Mouse (Mus musculus) heart, embryonic 12.5 days (tissue): ENCODE data around the gene Eya4. TPM values are rescaled to one million over a fixed set of nuclear protein-coding genes. Genes with fewer than 3 reads are reported as not detected.

Experiments used
- ATAC-seq: fragments of 200-750 bp; cut with Nextera tagmentation; 2 replicates; pipeline ENCODE4 v1.8.0; 2017; ENCODE audit warnings: moderate TSS enrichment, moderate library complexity; ENCODE audit not compliant: insufficient number of reproducible peaks, low FRiP score
- H3K27ac ChIP-seq: fragments of 300-500 bp; sonication (generic); 2 replicates; pipeline ENCODE4 v1.5.1; 2016; ENCODE audit warnings: mild to moderate bottlenecking, moderate library complexity; ENCODE audit not compliant: poor library complexity, severe bottlenecking
- H3K27me3 ChIP-seq: fragments of 300-500 bp; sonication (generic); replicated peaks from 2 replicates; pipeline ENCODE4 v1.6.1; 2016; ENCODE audit warnings: mild to moderate bottlenecking, moderate library complexity
- H3K36me3 ChIP-seq: fragments of 300-500 bp; sonication (generic); 2 replicates; pipeline ENCODE4 v1.6.1; 2016; ENCODE audit warnings: mild to moderate bottlenecking, moderate library complexity
- H3K4me1 ChIP-seq: fragments of 300-500 bp; sonication (generic); replicated peaks from 2 replicates; pipeline ENCODE4 v1.6.1; 2016; ENCODE audit warnings: mild to moderate bottlenecking
- H3K4me2 ChIP-seq: fragments of 300-500 bp; sonication (generic); 2 replicates; pipeline ENCODE4 v1.6.1; 2016; ENCODE audit warnings: mild to moderate bottlenecking, moderate library complexity
- H3K4me3 ChIP-seq: fragments of 300-500 bp; sonication (generic); 2 replicates; pipeline ENCODE4 v1.5.1; 2016; ENCODE audit warnings: mild to moderate bottlenecking
- H3K9ac ChIP-seq: fragments of 300-500 bp; sonication (generic); 2 replicates; pipeline ENCODE4 v1.6.1; 2016; ENCODE audit warnings: mild to moderate bottlenecking, moderate library complexity
- H3K9me3 ChIP-seq: fragments of 300-500 bp; sonication (generic); replicated peaks from 2 replicates; pipeline ENCODE4 v1.6.1; 2016; ENCODE audit warnings: mild to moderate bottlenecking, moderate library complexity
- WGBS: fragments of 180-500 bp; shearing (Covaris S2); methylation state at CpG from one replicate; pipeline ENCODE4 v1.1.7; 2016; 5-methylcytosine and 5-hydroxymethylcytosine counted together
- polyA plus RNA-seq: library from polyadenylated mRNA; unstranded; fragments of >200 nt; fragmentation: Nextera tagmentation; extraction: Ambion mirVana; gene quantifications from 2 replicates; pipeline ENCODE4 v1.2.1, GENCODE M21; 2016

Gene Eya4
- polyA plus RNA-seq, 1 experiment from 2014 or later = 0.97 TPM

- no peak overlapping the region for H3K4me3 ChIP-seq
- no peak overlapping the region for H3K9ac ChIP-seq
- H3K9me3 ChIP-seq = no peaks in the 10 kb centered on the region
- H3K4me2 ChIP-seq = no peak overlapping the region
- no peaks in the 10 kb centered on the region for H3K27me3 ChIP-seq
- H3K27ac ChIP-seq = no peak overlapping the region
- H3K4me1 ChIP-seq = no peaks in the 10 kb centered on the region
- H3K36me3 ChIP-seq = no peaks in the 10 kb centered on the region
- no peak for ATAC-seq
- 75% methylated on average over 6 of the region's 6 CpGs for WGBS
Measured at GRCm38 (mm10) chr10:23185391-23185790, 165.2 kb downstream of the Eya4 start.

- no peak for ATAC-seq
- H3K4me1 ChIP-seq = no peaks in the 10 kb centered on the region
- H3K9ac ChIP-seq = no peak overlapping the region
- no peaks in the 10 kb centered on the region for H3K9me3 ChIP-seq
- H3K4me2 ChIP-seq = no peak overlapping the region
- no peak overlapping the region for H3K27ac ChIP-seq
- 74% methylated on average over 11 of the region's 11 CpGs for WGBS
- no peaks in the 10 kb centered on the region for H3K36me3 ChIP-seq
- H3K27me3 ChIP-seq = no peaks in the 10 kb centered on the region
- H3K4me3 ChIP-seq = no peak overlapping the region
Measured at GRCm38 (mm10) chr10:23181572-23182493, 168.8 kb downstream of the Eya4 start.

- Histone ChIP-seq H3K9ac (no peak overlapping the region), H3K4me1 (no peaks in the 10 kb centered on the region), H3K36me3 (no peaks in the 10 kb centered on the region), H3K27me3 (no peaks in the 10 kb centered on the region), H3K27ac (no peak overlapping the region), H3K4me2 (no peak overlapping the region), H3K9me3 (no peaks in the 10 kb centered on the region), H3K4me3 (no peak overlapping the region)
- no peak for ATAC-seq
- WGBS = 73% methylated on average over 6 of the region's 6 CpGs
Measured at GRCm38 (mm10) chr10:23179285-23179684, 171.3 kb downstream of the Eya4 start.

GRCm38 (mm10) chr10:23177347-23178046 lies 173.1 kb downstream of the Eya4 start:
- H3K4me1 ChIP-seq = no peaks in the 10 kb centered on the region
- H3K27me3 ChIP-seq = no peaks in the 10 kb centered on the region
- no peak overlapping the region for H3K4me2 ChIP-seq
- H3K27ac ChIP-seq = no peak overlapping the region
- no peaks in the 10 kb centered on the region for H3K36me3 ChIP-seq
- no peak for ATAC-seq
- WGBS = 73% methylated on average over 5 of the region's 5 CpGs
- H3K4me3 ChIP-seq = no peak overlapping the region
- no peak overlapping the region for H3K9ac ChIP-seq
- H3K9me3 ChIP-seq = no peaks in the 10 kb centered on the region

GRCm38 (mm10) chr10:23176666-23177346 lies 173.8 kb downstream of the Eya4 start:
- Histone ChIP-seq H3K9me3 (no peaks in the 10 kb centered on the region), H3K27ac (no peak overlapping the region), H3K4me2 (no peak overlapping the region), H3K9ac (no peak overlapping the region), H3K36me3 (no peaks in the 10 kb centered on the region), H3K4me1 (no peaks in the 10 kb centered on the region), H3K27me3 (no peaks in the 10 kb centered on the region), H3K4me3 (no peak overlapping the region)
- 57% methylated on average over 8 of the region's 8 CpGs for WGBS
- ATAC-seq = no peak

GRCm38 (mm10) chr10:23171541-23171940 lies 179.0 kb downstream of the Eya4 start:
- Histone ChIP-seq H3K4me3 (no peak overlapping the region), H3K9me3 (no peaks in the 10 kb centered on the region), H3K4me2 (no peak overlapping the region), H3K9ac (no peak overlapping the region), H3K36me3 (no peaks in the 10 kb centered on the region), H3K27me3 (no peaks in the 10 kb centered on the region), H3K27ac (no peak overlapping the region), H3K4me1 (no peaks in the 10 kb centered on the region)
- no peak for ATAC-seq
- 69% methylated on average over 7 of the region's 7 CpGs for WGBS

- WGBS = 77% methylated on average over 7 of the region's 7 CpGs
- Histone ChIP-seq H3K9me3 (no peaks in the 10 kb centered on the region), H3K27ac (no peak overlapping the region), H3K4me1 (no peaks in the 10 kb centered on the region), H3K9ac (no peak overlapping the region), H3K27me3 (no peaks in the 10 kb centered on the region), H3K36me3 (no peaks in the 10 kb centered on the region), H3K4me2 (no peak overlapping the region), H3K4me3 (no peak overlapping the region)
- ATAC-seq = no peak
Measured at GRCm38 (mm10) chr10:23165089-23165642, 185.4 kb downstream of the Eya4 start.

- no peak overlapping the region for H3K27ac ChIP-seq
- peaks cover 5% of the 10 kb centered on the region for H3K4me1 ChIP-seq
- 72% methylated on average over 10 of the region's 10 CpGs for WGBS
- no peaks in the 10 kb centered on the region for H3K27me3 ChIP-seq
- ATAC-seq = no peak
- no peaks in the 10 kb centered on the region for H3K36me3 ChIP-seq
- H3K9ac ChIP-seq = no peak overlapping the region
- H3K9me3 ChIP-seq = no peaks in the 10 kb centered on the region
- H3K4me2 ChIP-seq = no peak overlapping the region
- no peak overlapping the region for H3K4me3 ChIP-seq
Measured at GRCm38 (mm10) chr10:23159844-23160243, 190.7 kb downstream of the Eya4 start.

- whole genome bisulfite sequencing = 70% methylated on average over 11 of the region's 11 CpGs
- no peak overlapping the region for H3K4me3 ChIP-seq
- no peaks in the 10 kb centered on the region for H3K36me3 ChIP-seq
Measured at GRCm38 (mm10) chr10:23159138-23159537, 191.4 kb downstream of the Eya4 start.

GRCm38 (mm10) chr10:23156866-23157625 lies 193.5 kb downstream of the Eya4 start:
- Histone ChIP-seq H3K4me1 (peaks cover 5% of the 10 kb centered on the region), H3K27me3 (no peaks in the 10 kb centered on the region), H3K4me3 (no peak overlapping the region), H3K9ac (no peak overlapping the region), H3K27ac (peak overlapping the region; percentile 71), H3K4me2 (no peak overlapping the region), H3K36me3 (no peaks in the 10 kb centered on the region), H3K9me3 (no peaks in the 10 kb centered on the region)
- 54% methylated on average over 18 of the region's 18 CpGs for WGBS
- peak; percentile 36; the same call in 1 of the 2 replicates for ATAC-seq

More at GRCm38 (mm10) chr10:23159138-23159537, 191.4 kb downstream of the Eya4 start:
- H3K9ac ChIP-seq = no peak overlapping the region
- no peaks in the 10 kb centered on the region for H3K9me3 ChIP-seq
- H3K27me3 ChIP-seq = no peaks in the 10 kb centered on the region
- H3K4me1 ChIP-seq = peaks cover 5% of the 10 kb centered on the region
- ATAC-seq = no peak
- H3K4me2 ChIP-seq = no peak overlapping the region
- H3K27ac ChIP-seq = no peak overlapping the region
